Mouse (Mus musculus): Measurements from ENCODE around the gene Tap1.
"Not testable (repeated sequence)": the region's sequence is repeated elsewhere in the genome, so short reads cannot be mapped to it uniquely, and the experiment has no call there.

Tap1 gene

GRCm38 (mm10) chr17:34187261-34187916, at the start of gene Tap1, which contains the start of gene Psmb9:
Gene Tap1 (plus strand): TSS chr17:34187553.
Gene Psmb9 (minus strand): TSS chr17:34187764.
- DNase-seq, result peak; percentile 94

DNA sequence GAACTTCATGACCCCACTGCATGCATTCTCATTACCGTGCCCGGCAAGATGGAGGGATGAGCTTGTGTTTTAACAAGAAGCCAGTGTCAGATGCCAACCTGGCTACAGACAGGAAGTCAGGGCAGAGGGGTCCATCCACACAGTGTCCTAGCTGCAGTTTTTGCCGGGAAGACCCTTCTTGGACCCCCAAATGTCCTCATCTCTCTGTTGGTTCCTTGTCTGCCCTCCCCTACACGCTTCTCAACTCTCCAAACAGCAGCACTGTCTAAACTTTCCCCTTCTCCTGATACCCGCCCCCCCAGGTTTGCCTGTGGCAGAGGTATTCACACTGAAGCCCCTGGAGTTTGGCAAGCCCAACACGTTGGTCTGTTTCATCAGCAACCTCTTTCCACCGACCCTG, 49.8 kb upstream of the Tap1 start:
- DNase-seq, result no peak

DNA sequence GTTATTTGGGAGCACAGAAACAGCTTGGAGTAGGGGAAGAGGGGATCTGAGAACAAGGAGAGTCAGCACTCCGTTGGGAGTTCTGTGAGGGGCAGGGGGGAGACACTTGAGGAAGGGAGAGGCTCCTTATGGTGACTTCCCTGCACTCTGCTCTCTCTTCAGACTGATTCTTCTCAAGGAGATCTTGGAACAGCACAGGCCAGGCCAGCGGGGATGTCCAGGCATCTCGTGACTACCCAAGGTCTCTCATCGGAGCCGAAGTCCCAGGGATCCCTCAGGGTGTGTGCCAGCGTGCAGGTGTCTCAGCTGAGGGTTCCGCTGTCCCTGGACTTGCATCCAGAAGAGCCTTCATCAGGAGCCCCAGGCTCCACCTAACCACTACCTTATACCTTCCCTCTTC, 48.7 kb upstream of the Tap1 start:
- no peak for DNase-seq

DNA sequence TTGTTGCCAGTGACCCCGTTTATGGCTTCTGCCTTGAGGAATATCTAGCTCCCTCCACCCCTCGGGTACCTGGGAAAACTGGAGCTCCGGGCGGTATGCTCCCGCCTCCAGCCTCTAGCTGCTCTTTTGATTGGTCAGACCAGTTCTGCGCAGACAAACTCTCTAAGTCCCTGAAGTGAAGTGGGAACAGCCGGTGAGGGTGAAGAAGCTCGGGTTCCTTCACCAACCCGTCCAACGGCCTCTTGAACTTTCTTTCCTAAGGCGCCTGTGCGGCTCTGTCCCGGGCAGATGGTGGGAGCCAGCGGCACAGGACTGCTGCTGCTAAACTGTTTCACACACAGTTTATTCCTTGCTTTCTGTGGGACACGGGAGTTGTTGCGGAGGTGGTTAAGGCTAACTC, 47.9 kb upstream of the Tap1 start:
- DNase-seq, result no peak

GRCm38 (mm10) chr17:34140240-34140639, 47.1 kb upstream of the Tap1 start:
- no peak for DNase-seq

DNA sequence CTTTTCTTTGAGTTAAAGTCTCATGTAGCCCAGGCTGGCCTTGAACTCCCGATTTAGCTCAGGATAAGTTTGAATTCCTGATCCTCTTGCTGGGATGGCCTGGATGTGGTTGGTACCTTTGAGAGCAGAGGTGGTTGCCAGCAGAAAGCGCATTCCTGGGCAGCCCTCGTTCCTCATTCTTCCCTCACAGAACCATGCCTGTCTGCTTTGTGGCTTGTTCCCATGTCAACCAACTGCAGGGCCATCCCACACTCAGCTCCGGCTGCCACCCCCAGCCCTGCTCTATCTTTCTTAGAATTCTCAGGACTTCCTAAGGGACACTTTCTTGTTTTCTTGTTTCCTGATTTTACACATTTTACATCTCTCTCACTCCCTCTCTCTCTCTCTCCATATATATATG, 45.9 kb upstream of the Tap1 start:
- DNase-seq, result peak; percentile 40

DNA sequence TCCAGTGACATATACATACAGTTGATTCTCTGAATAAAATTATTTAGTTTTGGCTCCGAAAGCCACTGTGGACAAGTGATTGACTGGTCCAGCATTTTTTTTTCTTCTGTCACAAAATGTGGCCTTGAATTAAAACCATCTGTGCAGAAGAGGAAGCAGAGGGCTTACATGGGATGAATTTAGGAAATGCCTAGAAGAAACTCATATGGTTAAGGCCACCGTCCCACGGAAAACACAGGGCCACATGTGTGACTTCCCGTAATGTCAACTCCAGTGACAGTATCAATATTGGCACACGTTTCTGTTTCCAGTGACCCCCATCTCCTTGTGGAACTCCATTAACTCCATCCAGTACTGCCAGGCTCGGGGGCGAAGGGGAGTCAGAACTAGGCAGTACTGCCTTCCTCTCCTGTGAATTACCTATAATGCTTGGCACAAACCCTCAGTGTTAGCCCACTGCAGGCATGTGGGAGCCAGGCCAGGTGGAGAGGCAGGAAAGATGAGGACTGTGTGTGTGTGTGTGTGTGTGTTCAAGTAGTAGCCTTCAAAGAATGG, 44.8 kb upstream of the Tap1 start:
- DNase-seq, result no peak

DNA sequence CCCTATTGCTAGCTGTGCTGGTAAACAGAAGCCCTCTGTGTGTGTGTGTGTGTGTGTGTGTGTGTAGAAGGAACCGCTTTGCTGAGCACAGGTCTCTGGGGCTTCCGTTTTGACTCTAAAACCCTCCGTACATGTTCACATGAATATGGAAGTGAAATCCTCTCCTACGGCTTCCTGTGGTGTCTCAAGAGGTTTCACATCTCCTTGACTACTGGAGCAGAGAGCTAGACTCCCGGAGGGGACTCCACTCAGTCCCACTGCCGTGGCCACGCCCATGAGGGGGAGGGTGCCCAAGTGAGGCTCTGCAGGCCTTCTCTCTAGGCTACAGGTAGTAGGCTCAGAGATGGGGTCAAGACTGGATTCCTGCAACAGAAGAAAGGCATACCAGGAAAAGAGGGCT, 44.3 kb upstream of the Tap1 start, which contains the start of gene H2-DMb2:
TSS of gene H2-DMb2 (plus strand) at position 275 of the 400 bp plus-strand sequence.
- no peak for DNase-seq

GRCm38 (mm10) chr17:34143461-34143860, 43.9 kb upstream of the Tap1 start:
- DNase-seq, result no peak

- DNase-seq, result not testable (repeated sequence)
Measured at GRCm38 (mm10) chr17:34144221-34144620, 43.1 kb upstream of the Tap1 start.

- no peak for DNase-seq
Measured at GRCm38 (mm10) chr17:34144960-34145371, 42.4 kb upstream of the Tap1 start.

- DNase-seq, result no peak
Measured at GRCm38 (mm10) chr17:34152923-34153322, 34.4 kb upstream of the Tap1 start, which contains the start of gene H2-DMb1. Gene H2-DMb1 (plus strand): TSS chr17:34153072.

DNA sequence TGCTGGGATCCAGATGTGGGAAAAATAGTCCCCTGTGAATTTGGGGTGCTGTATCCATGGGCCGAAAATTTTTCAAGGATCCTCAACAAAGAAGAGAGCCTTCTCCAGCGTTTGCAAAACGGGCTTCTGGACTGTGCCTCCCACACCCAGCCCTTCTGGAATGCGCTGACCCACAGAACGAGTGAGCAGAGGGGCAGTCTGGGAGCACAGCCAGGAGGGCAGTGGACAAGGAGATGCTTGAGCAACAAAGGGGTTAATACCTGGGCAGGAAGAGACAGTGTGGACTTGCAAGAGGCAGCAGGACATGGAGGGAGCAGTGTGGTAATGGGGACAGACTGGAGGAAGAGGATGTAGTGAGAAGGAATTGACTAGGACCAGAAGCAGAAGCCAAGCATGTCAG, 31.8 kb upstream of the Tap1 start:
- no peak for DNase-seq

DNA sequence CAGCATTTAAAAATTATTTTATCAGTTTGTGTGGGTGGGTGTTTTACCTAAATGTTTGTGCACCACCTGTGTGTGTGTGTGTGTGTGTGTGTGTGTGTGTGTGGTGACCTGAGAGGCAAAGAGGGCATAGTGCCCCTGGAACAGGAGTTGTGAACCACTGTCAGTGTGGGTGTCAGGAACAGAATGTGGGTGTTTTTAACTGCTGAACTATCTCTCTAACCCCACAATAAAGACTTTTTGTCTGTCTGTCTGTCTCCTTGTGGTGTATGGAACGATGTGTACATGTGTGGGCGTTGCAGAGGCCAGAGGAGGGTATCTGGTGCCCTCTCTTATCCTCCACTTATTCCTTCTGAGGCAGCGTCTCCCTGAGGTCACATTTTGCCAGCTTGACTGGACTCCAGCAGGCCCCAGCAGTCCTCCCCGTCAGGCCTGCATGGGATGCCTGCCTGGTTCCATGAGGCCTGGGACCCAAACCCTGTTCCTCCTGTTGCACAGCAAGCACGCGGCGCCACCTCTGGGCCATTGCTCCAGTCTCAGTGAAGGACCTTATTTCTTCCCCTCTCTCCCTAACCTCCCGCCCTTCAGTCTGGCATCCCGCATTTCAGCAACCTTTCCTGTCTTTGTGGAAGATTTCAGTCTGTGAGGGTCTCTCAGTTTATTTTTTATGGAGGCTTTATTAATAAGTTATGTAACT, 23.0 kb upstream of the Tap1 start:
- no peak for DNase-seq

GRCm38 (mm10) chr17:34165033-34165730, 22.2 kb upstream of the Tap1 start:
- no peak for DNase-seq

DNA sequence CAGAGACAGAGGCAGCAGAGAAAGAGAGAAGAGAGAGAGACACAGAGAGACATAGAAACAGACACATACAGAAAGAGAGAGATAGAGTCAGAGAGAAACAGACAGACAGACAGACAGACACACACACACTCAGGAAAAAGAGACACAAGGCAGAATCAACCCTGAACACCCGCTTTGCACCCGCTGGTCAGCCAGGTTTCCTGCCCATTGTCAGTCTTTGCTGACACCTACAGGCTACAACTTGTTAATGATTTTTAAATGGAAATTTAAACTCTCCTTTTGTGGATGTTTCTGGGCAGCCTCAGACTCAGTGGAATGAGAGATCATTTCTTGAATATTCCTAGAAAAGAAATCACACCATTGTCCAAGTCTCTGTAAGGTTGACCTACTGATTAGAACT, 18.1 kb upstream of the Tap1 start:
- DNase-seq, result no peak

GRCm38 (mm10) chr17:34170487-34170876, 16.9 kb upstream of the Tap1 start:
- no peak for DNase-seq

DNA sequence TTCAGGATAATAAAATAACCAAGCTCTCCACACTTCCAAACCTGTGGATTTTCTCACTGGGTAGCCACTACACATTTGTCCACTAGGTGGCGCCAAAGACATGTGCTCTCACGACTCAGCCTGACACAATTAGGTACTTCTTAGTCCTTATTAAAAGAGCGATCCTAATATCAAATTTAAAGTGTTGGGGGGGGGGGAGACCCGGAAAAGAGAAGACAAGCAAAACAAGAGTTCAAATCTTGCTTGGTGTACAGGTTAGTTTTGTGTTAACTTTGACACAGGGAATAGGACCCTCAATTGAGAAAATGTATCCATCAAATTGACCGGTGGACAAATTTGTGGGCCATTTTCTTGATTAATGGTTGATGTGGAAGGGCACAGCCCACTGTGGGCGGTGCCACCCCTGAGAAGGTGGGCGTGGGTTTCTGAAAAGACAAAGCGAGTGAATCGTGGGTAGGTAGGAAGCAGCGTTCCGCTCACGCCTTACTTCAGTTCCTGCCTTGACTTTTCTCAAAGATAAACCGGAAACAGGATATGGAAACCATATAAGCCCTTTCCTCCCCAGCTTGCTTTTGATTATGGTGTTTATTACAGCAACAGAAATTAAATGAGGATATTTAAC, 16.4 kb upstream of the Tap1 start:
- DNase-seq, result peak; percentile 52

DNA sequence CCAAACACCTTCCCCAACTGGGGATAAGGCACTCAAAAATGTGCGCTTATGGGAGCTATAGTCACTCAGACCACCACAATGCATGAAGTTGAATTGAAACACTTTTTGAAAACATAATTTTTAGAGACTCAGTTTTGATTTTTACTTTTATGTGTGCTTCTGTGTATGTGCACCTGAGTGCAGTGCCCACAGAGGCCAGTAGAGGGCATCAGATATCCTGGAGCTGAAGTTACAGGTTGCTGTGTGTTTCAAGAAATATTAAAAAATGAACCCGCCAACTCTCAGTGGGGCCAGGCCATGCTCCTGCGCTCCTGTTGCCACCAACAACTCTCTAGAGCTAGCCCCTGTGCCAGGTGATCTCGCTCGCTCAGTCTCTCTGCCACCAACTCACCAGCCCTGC, 14.8 kb upstream of the Tap1 start:
- DNase-seq, result no peak

DNA sequence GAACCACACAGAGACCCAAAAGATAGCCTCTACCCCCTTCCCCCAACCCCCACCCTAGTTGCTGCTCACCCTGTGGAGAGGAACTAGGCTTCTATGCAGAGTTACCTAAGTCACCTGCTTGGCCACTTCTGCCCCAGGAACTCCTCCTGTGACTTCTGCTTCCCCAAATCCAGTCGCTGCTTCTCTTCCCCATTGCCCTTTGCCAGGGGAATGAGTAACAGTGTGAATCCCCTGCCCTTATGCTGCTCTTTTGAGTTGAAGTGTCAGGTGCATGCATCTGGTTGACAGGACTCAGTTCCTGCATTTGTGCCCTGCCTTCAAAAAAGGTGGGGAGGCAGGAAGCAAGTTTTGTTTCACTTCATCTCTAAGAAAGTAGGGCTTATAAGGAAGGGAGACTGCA, 13.3 kb upstream of the Tap1 start:
- no peak for DNase-seq

GRCm38 (mm10) chr17:34177179-34177578, 10.2 kb upstream of the Tap1 start:
- no peak for DNase-seq

GRCm38 (mm10) chr17:34179019-34179418, 8.3 kb upstream of the Tap1 start:
- DNase-seq, result no peak
